Mouse (Mus musculus) liver, embryonic 16.5 days (tissue): ENCODE measurements around the gene Ccnl2. TPM values are rescaled to one million over a fixed set of nuclear protein-coding genes. Genes with fewer than 3 reads are reported as not detected.

Experiments
- ATAC-seq: fragments of 200-750 bp; cut with Nextera tagmentation; 2 replicates; pipeline ENCODE4 v1.8.0; 2017; ENCODE audit warnings: low read depth, mild to moderate bottlenecking, moderate number of reproducible peaks, moderate library complexity
- H3K27ac ChIP-seq: fragments of 300-500 bp; sonication (generic); 2 replicates; pipeline ENCODE4 v1.5.1; 2014; ENCODE audit warnings: mild to moderate bottlenecking, low read length
- H3K27me3 ChIP-seq: fragments of 300-500 bp; sonication (generic); 2 replicates; pipeline ENCODE4 v1.6.1; 2014; ENCODE audit warnings: low read depth, low read length, mixed read lengths; ENCODE audit not compliant: control insufficient read depth, insufficient read depth
- H3K36me3 ChIP-seq: fragments of 300-500 bp; sonication (generic); 2 replicates; pipeline ENCODE4 v1.6.1; 2014; ENCODE audit warnings: mild to moderate bottlenecking; ENCODE audit not compliant: control insufficient read depth, insufficient read depth
- H3K4me1 ChIP-seq: fragments of 300-500 bp; sonication (generic); 2 replicates; pipeline ENCODE4 v1.6.1; 2014; ENCODE audit warnings: low read depth, low read length, mixed read lengths; ENCODE audit not compliant: control insufficient read depth
- H3K4me2 ChIP-seq: fragments of 300-500 bp; sonication (generic); 2 replicates; pipeline ENCODE4 v1.6.1; 2014; ENCODE audit warnings: low read depth, low read length, mixed read lengths
- H3K4me3 ChIP-seq: fragments of 300-500 bp; sonication (generic); 2 replicates; pipeline ENCODE4 v1.5.1; 2014; ENCODE audit warnings: low read depth, mild to moderate bottlenecking, low read length
- H3K9ac ChIP-seq: fragments of 300-500 bp; sonication (generic); 2 replicates; pipeline ENCODE4 v1.6.1; 2014; ENCODE audit warnings: low read depth, low read length
- H3K9me3 ChIP-seq: fragments of 300-500 bp; sonication (generic); replicated peaks from 2 replicates; pipeline ENCODE4 v1.6.1; 2016; ENCODE audit warnings: low read length; ENCODE audit not compliant: control insufficient read depth
- WGBS: fragments of 180-500 bp; shearing (Covaris S2); extraction: QIAGEN DNeasy Blood & Tissue Kit; methylation state at CpG from one replicate; pipeline ENCODE4 v1.1.7; 2014; ENCODE audit not compliant: insufficient replicate concordance; 5-methylcytosine and 5-hydroxymethylcytosine counted together
- microRNA-seq: library from miRNA; unstranded; fragments of <30 nt; microRNA quantifications from one replicate; pipeline ENCODE4, GENCODE M21; 2016
- polyA plus RNA-seq: library from polyadenylated mRNA; unstranded; fragments of >200 nt; fragmentation: Nextera tagmentation; extraction: Ambion mirVana; gene quantifications from 2 replicates; pipeline ENCODE4 v1.2.1, GENCODE M21; 2015

The Ccnl2 gene
- polyA plus RNA-seq, 1 experiment from 2014 or later: 79.8 TPM

DNA sequence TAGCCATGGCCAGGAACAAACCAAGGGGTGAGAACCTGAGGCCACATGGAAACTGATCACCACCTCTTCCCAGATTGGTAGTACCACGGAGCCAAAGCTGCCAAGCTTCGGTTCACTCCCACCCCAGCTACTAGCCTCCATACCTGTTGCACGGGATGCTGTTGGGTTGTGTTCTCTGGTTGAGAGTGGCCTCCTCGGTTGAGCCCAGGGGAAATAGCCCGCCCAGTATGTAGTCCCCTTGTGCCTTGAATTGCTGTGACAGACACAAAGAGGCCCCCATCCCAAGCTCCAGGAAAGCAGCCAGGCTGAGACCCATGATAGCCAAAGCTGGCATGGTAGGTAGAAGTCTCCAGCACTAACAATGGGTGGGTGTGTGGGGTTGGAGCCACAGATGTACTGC lies 50.7 kb downstream of the Ccnl2 start, which contains the start of gene Tas1r3:
Tas1r3 (minus strand) TSS at position 362 of the 400 bp plus-strand sequence.
- no peak for ATAC-seq
- H3K9ac ChIP-seq: no peak within 1 kb of the TSS
- no peak within 1 kb of the TSS for H3K4me3 ChIP-seq
- H3K27ac ChIP-seq: no peak within 1 kb of the TSS
- H3K9me3 ChIP-seq: no peaks in the 10 kb centered on the region
- WGBS: 65% methylated on average over 5 of the region's 5 CpGs
- peaks cover 14% of the 10 kb centered on the region for H3K36me3 ChIP-seq
- no peak within 1 kb of the TSS for H3K4me2 ChIP-seq
- H3K27me3 ChIP-seq: no peaks in the 10 kb centered on the region
- H3K4me1 ChIP-seq: peaks cover under 1% of the 10 kb centered on the region

DNA sequence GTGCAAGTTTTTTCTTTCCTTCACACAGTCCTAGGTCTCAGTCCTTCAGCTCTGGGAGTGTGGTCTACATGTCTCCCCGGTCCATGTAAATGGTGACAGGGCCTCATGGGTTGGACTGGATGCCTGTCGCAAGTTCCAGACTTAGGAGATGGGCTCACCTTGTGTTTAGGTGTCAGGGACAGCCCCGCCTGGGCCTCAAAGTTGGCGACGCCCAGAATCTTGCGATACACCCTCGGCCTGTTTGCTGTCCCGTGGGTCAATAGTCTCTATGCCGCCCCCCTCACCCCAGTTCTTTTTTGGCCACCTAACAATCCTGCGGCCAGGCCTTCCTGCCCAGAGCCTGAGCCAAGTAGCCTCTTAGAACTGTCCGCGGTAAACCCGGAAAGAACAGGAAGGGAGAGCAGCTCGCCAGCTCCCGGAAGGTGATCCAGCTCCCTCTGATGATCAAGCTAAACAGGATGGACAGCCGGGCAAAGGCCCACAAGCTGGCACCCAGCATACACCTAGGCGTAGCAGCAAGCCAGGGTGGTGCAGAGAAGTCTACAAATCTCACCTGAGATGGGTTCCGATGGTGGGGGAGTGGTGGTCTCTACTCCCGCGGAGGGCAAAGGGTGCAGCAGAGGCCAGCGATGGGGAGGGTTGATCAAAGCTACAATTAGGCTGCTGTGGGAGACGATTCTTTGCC lies 56.5 kb downstream of the Ccnl2 start:
- 4% methylated on average over 22 of the region's 22 CpGs for WGBS
- H3K4me1 ChIP-seq: peaks cover 28% of the 10 kb centered on the region
- peak overlapping the region; percentile 51 for H3K27ac ChIP-seq
- no peaks in the 10 kb centered on the region for H3K27me3 ChIP-seq
- peak; percentile 17 for ATAC-seq
- peaks cover 12% of the 10 kb centered on the region for H3K36me3 ChIP-seq
- peak overlapping the region; percentile 77 for H3K9ac ChIP-seq
- H3K4me2 ChIP-seq: peak overlapping the region; percentile 96
- H3K4me3 ChIP-seq: peak overlapping the region; percentile 83
- no peaks in the 10 kb centered on the region for H3K9me3 ChIP-seq

DNA sequence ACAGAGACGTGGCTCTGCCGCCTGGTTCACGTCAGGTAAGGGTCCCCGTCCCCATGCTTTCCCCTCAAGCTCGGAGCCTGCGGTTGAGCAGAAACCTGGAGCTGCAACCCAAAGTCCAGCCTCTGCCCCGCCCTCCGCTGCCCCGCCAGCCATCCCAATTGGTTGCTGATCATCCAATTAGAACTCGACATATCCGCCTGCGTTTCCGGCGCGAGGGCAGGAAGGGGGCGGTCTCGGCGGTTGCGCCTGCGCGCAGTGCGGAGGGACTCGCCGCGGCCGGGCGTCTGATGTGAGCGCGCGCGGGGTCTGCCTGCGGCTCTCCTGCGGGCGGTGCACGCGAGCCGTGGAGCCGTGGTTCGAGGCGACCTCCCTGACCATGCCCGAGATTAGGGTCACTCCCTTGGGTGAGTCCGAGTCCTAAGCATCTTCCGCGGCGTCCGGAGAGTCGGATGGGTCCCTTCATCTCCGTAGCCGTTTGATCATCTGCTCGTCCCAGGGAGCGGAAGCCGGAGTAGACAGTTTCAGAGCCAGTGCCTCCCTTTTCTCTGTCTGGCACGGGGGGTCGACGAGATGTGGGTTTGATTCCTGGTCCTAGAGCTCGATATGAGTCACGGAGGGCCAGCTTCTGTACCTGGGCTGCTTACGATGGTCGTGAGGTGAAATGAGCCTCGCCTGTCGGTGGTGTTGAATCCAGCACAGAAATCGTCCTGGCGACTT lies 57.2 kb downstream of the Ccnl2 start, which contains the start of the genes Cptp and Ints11:
Cptp (minus strand) TSS at position 124 of the 717 bp plus-strand sequence.
Ints11 (plus strand) TSS at position 230 of the 717 bp plus-strand sequence.
- Histone ChIP-seq H3K4me2 (peak within 1 kb of the TSS; percentile 96), H3K9me3 (no peaks in the 10 kb centered on the region), H3K27ac (peak within 1 kb of the TSS; percentile 51), H3K36me3 (peaks cover 14% of the 10 kb centered on the region), H3K9ac (peak within 1 kb of the TSS; percentile 86), H3K27me3 (no peaks in the 10 kb centered on the region), H3K4me1 (peaks cover 28% of the 10 kb centered on the region), H3K4me3 (peak within 1 kb of the TSS; percentile 83)
- ATAC-seq: peak; percentile 98
- under 1% methylated on average over 63 of the region's 63 CpGs for WGBS

DNA sequence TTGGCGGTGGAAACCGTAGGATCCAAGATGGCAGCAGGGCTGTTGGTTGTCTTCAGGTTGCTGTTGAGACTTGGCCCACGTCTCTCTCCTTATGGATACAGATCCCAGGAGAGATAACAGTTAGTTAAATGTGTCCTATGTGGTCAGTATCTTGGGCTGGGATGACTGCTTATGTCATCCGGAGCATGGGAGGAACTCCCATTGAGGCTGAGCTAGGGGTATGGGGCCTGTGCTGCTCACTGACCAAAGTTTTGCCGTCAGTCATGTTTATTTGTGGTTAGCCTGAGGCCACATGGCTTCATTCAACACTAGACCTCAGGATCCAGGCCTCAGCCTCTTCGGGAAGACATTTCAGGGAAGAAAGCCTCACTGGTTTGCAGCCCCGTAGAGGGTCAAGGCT lies 59.1 kb downstream of the Ccnl2 start:
- no peaks in the 10 kb centered on the region for H3K9me3 ChIP-seq
- H3K9ac ChIP-seq: no peak overlapping the region
- WGBS: 65% methylated on average over 7 of the region's 7 CpGs
- H3K4me2 ChIP-seq: no peak overlapping the region
- peaks cover 16% of the 10 kb centered on the region; the same call in 1 of the 2 replicates for H3K36me3 ChIP-seq
- no peak for ATAC-seq
- no peaks in the 10 kb centered on the region for H3K27me3 ChIP-seq
- no peak overlapping the region for H3K4me3 ChIP-seq
- no peak overlapping the region for H3K27ac ChIP-seq
- H3K4me1 ChIP-seq: peaks cover 28% of the 10 kb centered on the region

Small RNAs within 50 kb of the gene (microRNA-seq; reads per million reads assigned to microRNA genes)
- gene Gm27743: not detected

Other genes with a start within 250 kb of the Ccnl2 start
- 5.6 and 6.4 TPM in 2 replicates for gene Slc35e2, start 211.1 kb upstream of the Ccnl2 start, polyA plus RNA-seq
- 19.4 and 20.3 TPM in 2 replicates for gene Cdk11b, start 187.6 kb upstream of the Ccnl2 start, polyA plus RNA-seq
- gene Gm10563, start 167.1 kb upstream of the Ccnl2 start, polyA plus RNA-seq: not detected in 2 replicates
- 4.1 and 4.9 TPM in 2 replicates for gene Mmp23, start 159.1 kb upstream of the Ccnl2 start, polyA plus RNA-seq
- 4.4 and 6.3 TPM in 2 replicates for gene Mib2, start 143.3 kb upstream of the Ccnl2 start, polyA plus RNA-seq
- gene Fndc10, start 118.1 kb upstream of the Ccnl2 start, polyA plus RNA-seq: 0.04 and 0.08 TPM in 2 replicates
- gene Ssu72, start 107.7 kb upstream of the Ccnl2 start, polyA plus RNA-seq: 44.5 and 48.3 TPM in 2 replicates
- gene Tmem240, start 77.7 kb upstream of the Ccnl2 start, polyA plus RNA-seq: 0.13 TPM in 1 of 2 replicates, not detected in the other
- 43.7 and 49.5 TPM in 2 replicates for gene Atad3a, start 51.4 kb upstream of the Ccnl2 start, polyA plus RNA-seq
- gene Vwa1, start 37.8 kb upstream of the Ccnl2 start, polyA plus RNA-seq: 0.28 and 0.34 TPM in 2 replicates
- gene Tmem88b, start 26.6 kb upstream of the Ccnl2 start, polyA plus RNA-seq: 0.12 and 0.19 TPM in 2 replicates
- gene Ankrd65, start 22.1 kb upstream of the Ccnl2 start, polyA plus RNA-seq: 0.08 TPM in 1 of 2 replicates, not detected in the other
- gene Mrpl20, start 9.6 kb upstream of the Ccnl2 start, polyA plus RNA-seq: 115 and 133 TPM in 2 replicates
- gene Aurkaip1, start 18.8 kb downstream of the Ccnl2 start, polyA plus RNA-seq: 91.8 and 99.9 TPM in 2 replicates
- gene Mxra8, start 27.2 kb downstream of the Ccnl2 start, polyA plus RNA-seq: 8.2 and 10.2 TPM in 2 replicates
- gene Dvl1, start 34.9 kb downstream of the Ccnl2 start, polyA plus RNA-seq: 1.9 TPM in 2 replicates
- 0.11 and 0.14 TPM in 2 replicates for gene Tas1r3, start 50.9 kb downstream of the Ccnl2 start, polyA plus RNA-seq
- gene Cptp, start 57.0 kb downstream of the Ccnl2 start, polyA plus RNA-seq: 7.1 and 8.4 TPM in 2 replicates
- gene Ints11, start 57.1 kb downstream of the Ccnl2 start, polyA plus RNA-seq: 31.8 and 33.1 TPM in 2 replicates
- 12.9 and 13.4 TPM in 2 replicates for gene Pusl1, start 79.3 kb downstream of the Ccnl2 start, polyA plus RNA-seq
- gene Acap3, start 79.3 kb downstream of the Ccnl2 start, polyA plus RNA-seq: 5.5 and 5.6 TPM in 2 replicates
- 41.1 and 42.2 TPM in 2 replicates for gene Ube2j2, start 131.3 kb downstream of the Ccnl2 start, polyA plus RNA-seq
- gene C1qtnf12, start 149.8 kb downstream of the Ccnl2 start, polyA plus RNA-seq: 57.4 and 60.0 TPM in 2 replicates
- gene B3galt6, start 180.2 kb downstream of the Ccnl2 start, polyA plus RNA-seq: 3.3 and 3.6 TPM in 2 replicates
- 73.2 and 78.7 TPM in 2 replicates for gene Sdf4, start 180.4 kb downstream of the Ccnl2 start, polyA plus RNA-seq
- 0.22 and 0.37 TPM in 2 replicates for gene Tnfrsf4, start 201.4 kb downstream of the Ccnl2 start, polyA plus RNA-seq
- 0.58 and 0.68 TPM in 2 replicates for gene Tnfrsf18, start 213.7 kb downstream of the Ccnl2 start, polyA plus RNA-seq
- 0.29 and 0.33 TPM in 2 replicates for gene Ttll10, start 246.9 kb downstream of the Ccnl2 start, polyA plus RNA-seq